Mouse (Mus musculus) embryo, embryonic 11.5 days (tissue): Measurements from ENCODE around the gene Mis18a.
A peak's percentile ranks its signal among the peaks of the same experiment; 100 is the strongest.

Source experiments
- DNase-seq: peaks from one replicate; pipeline ENCODE4 v3.0.0-alpha.2; 2012; ENCODE audit warnings: low read depth, low spot score

Gene Mis18a

DNA sequence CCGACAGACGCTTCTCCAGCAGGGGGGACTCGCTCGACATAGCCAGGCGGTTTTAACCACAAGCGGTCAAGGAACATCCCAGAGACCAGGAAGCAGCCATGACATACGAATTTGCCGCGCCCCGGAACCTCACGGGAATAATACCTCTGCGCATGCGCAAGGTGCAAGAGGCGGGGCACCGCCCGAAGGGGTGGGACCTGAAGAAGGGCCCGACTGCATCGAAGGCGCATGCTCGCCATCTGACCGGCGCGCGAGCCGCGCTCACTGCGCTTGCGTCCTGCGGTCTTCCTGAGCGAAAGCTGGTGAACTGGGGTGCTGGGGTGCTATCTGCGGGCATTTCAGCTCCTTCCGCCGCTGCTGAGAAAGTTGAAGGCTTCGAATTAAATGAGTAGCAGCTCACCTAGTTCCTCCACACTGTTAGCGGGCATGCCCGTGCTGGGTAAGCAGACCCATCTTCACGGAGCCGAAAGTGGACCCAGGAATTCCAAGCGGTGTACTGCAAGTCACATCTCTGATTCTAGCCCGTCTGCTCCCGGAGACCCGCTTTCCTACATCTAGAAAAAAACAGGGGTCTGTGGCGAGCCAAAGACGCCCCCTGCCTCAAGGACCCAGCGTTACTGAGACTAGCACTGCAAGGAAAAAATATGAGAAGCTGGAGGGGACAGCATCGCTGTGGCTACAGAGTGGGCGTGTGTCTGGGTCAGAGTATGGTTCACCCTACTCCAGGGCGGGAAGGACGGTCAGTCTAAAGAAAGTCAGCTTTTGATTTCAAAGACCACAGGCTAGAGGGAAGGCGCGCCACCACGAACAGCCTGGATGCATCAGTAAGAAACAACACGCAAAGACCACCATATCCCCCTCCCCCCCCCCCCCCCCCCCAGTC, at the start of gene Mis18a:
TSS of gene Mis18a (minus strand) at position 172 of the 883 bp plus-strand sequence.
- peak; percentile 97 for DNase-seq

GRCm38 (mm10) chr16:90775946-90776520, 48.8 kb upstream of the Mis18a start:
- DNase-seq: no peak

DNA sequence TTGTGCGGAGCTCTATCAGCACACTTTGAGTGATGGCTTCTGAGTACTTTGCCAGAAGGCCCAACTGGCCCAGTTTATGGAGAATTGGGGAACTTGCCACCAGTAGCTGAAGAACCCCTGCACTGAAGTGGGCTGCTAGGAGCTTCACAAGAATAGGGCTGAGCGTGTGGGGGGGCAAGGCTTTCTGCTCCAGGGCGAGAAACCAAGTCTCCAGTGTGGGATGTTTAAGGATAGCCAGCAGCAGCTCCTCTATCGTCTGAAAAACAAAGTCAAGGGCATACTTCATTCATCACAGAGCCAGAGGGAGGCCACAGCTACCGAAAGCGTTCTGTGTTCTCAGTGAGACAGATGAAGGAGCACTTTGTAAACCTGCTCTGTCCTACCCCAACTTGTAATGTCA, 47.4 kb upstream of the Mis18a start:
- DNase-seq: no peak

DNA sequence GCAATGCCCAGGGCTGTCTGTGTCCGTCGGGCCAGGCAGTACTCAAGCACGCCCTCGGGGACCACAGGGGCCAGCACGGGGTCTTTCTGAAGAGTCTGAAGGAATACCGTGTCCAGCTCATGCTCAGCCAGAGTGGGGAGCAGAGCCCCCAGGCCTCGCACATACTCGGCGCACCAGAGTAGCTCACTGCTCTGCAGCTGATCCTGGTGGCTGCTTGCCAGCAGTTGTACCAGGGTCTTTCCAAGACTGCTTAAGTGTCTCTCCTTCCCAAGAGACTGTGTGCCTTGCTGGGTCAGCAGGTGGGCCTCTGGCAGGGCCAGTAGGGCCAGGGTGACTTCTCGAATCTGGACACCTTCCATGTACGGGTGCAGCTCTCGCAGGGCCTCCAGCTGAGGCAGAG, 47.0 kb upstream of the Mis18a start:
- DNase-seq: no peak

- DNase-seq: no peak
These were observed 39.8 kb upstream of the Mis18a start for GRCm38 (mm10) chr16:90766919-90767454.

- DNase-seq: no peak
These were observed 38.1 kb upstream of the Mis18a start for GRCm38 (mm10) chr16:90765195-90765877.

- no peak for DNase-seq
These were observed 33.3 kb upstream of the Mis18a start for GRCm38 (mm10) chr16:90760515-90760914.

DNA sequence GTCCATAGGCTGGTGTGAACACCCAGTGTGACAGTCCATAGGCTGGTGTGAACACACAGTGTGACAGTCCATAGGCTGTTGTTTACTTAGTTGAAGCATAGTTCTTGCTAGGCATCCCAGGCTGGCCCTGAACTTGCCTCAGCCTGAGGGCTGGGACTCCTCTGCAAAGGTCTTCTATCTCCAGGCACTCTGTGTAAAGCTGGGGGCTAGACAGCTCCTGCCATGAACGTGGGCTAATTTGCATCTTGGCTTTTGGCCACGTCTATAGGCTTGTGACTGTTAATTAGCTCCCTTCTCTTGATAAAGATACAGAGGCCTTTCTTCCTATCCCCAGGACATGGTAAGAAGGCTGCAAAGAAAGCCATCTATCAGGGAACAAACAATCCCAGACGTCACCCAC, 32.1 kb upstream of the Mis18a start:
- DNase-seq: no peak

DNA sequence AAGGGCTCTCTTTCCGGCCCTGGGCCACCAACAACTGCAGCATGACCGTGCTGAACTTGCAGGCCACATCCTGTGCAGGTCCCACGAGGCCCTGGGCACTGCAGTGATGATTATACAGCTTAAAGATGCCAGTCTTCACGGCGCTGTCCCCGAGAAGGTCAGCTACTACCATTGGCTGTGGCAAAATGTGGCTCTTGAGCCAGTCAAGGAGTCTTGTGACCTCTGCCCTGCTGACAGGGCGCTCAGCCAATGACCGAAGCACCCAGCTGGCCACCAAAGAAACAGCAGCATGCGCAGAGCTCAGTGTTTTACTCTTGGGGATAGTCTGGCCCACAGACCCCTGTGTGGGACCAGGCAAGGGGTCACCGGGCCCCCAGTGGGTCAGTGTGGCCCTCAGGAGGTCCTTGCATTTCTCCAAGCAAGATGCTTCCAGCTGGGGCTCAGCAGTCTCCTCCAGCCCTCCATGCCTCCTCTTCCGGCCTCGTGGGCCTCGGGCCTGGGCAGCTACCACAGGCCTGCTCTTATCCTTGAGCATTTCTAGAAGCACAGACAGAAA, 26.3 kb upstream of the Mis18a start:
- no peak for DNase-seq

GRCm38 (mm10) chr16:90748169-90748568, 21.0 kb upstream of the Mis18a start:
- no peak for DNase-seq

DNA sequence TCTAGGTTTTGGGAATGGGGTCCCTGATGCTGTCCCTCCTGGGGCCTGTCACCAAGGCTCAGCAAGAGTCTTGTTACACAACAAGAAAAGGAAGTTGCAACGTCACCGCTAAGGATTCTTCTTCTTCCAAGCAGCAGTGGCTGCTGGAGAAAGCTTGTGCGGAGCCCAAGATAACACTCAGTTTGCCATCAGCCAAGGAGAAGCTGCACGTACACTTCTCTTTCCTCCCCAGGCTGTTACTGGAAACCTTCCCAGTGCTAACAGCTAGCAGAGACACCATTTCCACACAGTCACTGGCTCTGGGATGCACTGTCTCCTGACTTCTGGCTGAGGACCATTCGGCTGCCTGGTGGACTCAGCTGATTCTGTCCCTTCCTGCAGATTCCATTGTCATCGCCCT, 19.9 kb upstream of the Mis18a start:
- DNase-seq: no peak

GRCm38 (mm10) chr16:90738092-90738956, 11.1 kb upstream of the Mis18a start, which contains the start of gene Mrap:
Gene Mrap (plus strand): TSS chr16:90738207.
- no peak for DNase-seq

DNA sequence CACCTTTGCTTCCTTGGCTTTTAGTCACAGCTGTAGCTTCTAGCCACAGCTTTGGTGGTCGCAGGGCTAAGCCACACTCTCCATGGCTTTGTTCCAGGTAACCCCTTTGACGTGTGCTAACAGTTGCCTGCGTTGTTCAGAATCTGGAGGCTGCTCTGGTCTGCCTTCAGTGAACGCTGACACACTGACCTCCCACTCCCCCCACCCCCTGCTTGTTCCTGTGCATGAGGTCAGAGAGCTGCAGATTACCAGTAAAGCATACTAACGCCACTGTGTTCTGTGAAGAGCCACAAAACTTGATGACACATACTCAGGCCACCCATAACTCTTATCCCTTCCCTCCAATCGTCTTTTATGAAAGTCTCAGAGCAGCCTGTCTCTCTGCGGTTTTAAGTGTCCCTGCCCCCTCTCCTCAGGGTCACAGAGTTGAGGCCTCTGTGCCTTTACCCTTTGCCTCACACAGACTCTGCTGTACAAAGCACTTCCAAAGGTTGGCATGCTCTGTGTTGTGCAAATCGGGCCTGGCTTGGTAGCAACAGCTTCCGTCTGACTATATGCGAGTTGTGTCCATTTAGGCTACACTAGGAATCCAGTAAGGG, 9.6 kb upstream of the Mis18a start:
- no peak for DNase-seq

DNA sequence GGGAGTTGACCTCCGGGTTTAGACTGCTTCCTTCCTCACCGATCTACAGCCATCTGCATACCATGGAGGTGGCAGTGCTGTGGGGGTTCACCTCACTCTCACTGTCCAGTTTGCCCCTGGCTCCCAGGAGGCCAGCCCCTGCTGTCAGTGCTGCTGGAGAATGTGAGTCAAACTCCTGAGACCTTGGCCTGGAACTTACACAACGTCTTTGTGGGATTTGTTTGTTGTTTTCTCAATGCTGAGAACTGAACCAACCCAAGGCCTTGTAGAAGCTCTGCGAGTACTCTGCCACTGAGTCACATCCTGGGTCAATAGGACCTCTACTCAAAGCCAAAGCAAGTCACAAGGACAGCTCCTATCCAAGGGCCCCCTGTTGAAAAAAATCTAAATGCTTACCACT, 8.4 kb upstream of the Mis18a start:
- DNase-seq: no peak

- DNase-seq: no peak
These were observed 490 bp downstream of the Mis18a start for GRCm38 (mm10) chr16:90726600-90727227.

DNA sequence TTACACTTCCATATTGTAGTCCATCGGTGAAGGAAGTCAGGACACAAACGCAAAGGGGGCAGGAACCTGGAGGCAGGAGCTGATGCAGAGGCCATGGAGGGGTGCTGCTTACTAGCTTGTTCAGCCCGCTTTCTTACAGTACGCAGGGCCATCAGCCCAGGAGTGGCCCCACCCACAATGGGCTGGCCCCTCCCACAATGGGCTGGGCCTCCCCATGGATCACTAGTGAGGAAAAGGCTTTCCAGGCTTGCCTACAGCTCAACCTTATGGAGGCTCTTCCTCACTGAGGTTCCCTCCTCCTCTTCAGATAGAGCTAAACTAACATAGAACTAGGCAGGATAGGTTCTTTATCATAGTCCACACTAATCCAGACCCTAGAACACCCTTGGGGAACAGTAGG, 3.2 kb downstream of the Mis18a start:
- DNase-seq: no peak

DNA sequence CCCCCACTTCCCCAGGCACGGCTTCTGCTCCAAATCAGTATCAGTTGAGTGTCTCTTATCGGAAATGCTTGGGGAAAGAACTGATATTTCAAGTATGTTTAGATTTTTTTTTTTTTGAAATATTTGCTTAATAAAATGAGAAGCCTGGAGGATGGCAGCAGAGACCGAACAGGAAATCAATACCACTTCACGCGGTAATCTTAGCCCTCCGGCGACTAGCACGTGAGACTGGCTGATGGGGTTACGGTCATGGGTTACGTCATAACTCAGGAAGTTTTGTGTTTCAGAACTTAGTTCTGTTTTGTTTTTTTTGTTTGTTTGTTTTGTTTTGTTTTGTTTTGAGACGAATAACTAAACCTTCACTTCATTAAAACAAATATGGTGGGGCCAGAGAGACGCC, 16.9 kb downstream of the Mis18a start:
- DNase-seq: no peak

DNA sequence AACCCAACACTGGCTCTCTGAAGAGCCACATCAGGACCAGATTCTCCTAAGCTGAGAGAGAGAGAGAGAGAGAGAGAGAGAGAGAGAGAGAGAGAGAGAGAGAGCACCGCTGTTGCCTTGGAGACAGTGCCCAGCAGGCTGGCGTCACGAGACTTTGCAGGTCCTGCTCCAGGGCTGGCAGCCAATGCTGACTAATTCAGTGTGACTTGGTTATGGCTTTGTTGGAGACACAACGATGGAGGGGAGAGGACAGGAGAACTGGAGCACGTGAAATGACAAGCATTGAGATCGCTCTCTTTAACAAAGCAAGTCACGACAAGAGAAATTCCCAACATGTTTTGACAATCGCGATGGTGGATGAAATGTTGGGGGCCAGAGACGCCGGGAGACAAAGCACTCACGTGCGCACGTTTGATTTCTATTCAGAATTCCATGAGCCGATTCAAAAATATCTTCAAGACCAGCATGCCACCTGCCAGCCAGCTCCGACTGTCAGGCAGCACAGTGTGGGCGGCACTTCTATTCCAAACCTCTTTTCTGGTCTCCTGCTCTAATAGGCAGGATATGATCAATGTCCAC, 17.4 kb downstream of the Mis18a start:
- no peak for DNase-seq

DNA sequence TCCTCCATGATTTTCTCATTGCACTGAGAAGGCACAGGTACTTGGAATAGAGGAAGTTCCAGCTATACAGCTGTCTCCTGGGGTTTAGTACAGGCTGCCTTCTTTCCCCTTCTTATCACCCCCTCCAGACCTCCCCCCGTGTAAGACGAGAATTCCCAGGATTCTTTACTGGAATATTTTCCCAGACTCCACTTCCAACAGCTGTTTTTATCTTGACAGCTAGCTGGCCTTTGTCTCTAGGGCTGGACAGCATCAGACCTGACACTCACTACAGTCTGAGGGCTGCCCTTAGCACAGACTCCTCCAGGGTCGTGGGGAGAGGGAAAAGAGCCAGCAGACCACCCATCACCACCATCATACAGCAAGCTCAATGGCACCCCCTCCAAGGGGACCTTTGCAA, 20.9 kb downstream of the Mis18a start:
- no peak for DNase-seq
